Mouse (Mus musculus): Measurements from ENCODE around the gene Mid1.
"Not testable (repeated sequence)": the region's sequence is repeated elsewhere in the genome, so short reads cannot be mapped to it uniquely, and the experiment has no call there.

Mid1 gene

DNA sequence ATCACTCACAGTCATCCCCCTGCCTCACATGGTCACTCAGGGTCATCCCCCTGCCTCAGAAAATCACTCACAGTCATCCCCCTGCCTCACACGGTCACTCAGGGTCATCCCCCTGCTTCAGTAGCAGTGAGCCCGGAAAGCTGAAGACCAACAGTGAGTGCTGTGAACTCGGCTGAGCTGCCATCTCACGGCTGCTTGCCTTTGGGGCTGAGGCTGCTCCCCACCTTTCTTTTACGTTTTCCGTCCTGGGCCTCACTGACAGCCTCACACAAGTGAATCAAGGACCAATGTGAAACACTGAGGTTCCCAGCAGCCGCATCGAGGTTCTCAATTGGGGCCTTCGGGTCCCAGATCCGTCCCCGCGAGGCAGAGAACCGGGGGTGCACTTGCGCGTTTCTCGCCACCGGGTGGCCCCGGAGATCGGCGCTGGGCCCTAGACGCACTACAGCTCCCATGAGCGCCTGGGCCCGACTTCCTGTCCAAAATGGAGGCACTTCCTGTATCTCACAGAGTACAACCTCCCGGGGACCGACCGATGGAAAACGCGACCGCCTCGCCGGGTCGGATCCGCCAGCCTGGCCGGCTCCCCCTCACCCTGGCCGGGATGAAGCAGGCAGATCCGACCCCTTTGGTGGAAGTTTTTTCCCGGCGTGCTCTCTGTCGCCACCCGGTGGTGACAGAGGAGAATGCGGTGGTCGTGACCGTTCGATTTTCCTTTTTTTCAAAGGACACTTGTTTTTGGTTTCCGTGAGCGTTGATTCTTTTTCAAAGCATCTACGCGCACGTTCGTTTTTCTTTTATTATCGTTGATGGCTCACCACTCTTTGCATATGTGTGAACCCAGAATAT lies 301.7 kb downstream of the Mid1 start:
- peak; percentile 90 for DNase-seq (ENCODE audit: low read depth)

DNA sequence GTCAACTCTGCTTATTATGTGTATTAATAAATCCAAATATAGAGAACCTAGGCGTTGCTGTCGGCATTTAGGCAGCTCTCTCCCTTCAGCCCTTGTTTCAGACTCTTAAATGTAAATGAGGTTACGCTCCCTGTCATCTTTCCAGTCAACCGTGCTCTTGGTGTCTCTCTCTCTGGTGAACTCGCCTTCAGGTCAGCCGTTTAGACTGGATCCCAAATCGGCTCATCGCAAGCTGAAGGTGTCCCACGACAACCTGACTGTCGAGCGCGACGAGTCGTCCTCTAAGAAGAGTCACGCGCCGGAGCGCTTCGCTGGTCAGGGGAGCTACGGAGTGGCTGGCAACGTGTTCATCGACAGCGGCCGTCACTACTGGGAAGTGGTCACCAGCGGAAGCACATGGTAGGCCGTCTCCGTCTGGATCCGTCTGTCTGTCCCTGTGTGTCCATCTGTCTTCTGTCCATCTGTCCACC lies 302.4 kb downstream of the Mid1 start:
- DNase-seq (ENCODE audit: low read depth) = peak; percentile 45

DNA sequence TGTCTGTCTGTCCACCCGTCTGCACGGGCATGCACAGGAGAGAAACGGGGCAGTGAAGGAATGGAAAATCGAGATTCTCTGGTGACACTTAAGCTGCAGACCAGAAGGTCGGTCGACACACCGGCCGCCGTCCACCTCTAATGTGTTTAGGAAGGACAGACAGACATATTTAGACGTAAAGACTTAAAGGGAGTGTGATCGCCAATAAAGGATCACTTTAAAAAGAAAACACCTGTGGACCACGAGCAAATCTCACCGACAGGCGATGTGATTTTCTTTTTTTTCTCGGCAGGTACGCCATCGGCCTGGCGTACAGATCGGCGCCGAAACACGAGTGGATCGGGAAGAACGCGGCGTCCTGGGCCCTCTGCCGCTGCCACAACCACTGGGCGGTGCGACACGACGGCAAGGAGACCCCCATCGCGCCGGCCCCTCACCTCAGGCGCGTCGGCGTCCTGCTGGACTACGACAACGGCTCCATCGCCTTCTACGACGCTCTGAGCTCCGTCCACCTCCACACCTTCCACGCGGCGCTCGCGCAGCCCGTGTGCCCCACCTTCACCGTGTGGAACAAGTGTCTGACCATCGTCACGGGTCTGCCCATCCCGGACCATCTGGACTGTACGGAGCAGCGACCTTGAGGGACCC lies 303.7 kb downstream of the Mid1 start:
- DNase-seq (ENCODE audit: low read depth) = peak; percentile 24

DNA sequence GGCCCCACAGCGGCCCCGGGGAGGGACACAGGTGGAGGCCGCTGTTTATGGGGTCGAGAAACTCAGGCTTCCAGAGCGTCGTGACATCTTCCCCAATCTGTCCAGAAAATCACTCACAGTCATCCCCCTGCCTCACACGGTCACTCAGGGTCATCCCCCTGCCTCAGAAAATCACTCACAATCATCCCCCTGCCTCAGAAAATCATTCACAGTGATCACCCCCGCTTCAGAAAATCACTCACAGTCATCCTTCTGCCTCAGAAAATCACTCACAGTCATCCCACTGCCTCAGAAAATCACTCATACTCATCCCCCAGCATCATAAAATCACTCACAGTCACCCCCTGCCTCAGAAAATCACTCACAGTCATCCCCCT lies 304.2 kb downstream of the Mid1 start:
- DNase-seq (ENCODE audit: low read depth) = peak; percentile 35

DNA sequence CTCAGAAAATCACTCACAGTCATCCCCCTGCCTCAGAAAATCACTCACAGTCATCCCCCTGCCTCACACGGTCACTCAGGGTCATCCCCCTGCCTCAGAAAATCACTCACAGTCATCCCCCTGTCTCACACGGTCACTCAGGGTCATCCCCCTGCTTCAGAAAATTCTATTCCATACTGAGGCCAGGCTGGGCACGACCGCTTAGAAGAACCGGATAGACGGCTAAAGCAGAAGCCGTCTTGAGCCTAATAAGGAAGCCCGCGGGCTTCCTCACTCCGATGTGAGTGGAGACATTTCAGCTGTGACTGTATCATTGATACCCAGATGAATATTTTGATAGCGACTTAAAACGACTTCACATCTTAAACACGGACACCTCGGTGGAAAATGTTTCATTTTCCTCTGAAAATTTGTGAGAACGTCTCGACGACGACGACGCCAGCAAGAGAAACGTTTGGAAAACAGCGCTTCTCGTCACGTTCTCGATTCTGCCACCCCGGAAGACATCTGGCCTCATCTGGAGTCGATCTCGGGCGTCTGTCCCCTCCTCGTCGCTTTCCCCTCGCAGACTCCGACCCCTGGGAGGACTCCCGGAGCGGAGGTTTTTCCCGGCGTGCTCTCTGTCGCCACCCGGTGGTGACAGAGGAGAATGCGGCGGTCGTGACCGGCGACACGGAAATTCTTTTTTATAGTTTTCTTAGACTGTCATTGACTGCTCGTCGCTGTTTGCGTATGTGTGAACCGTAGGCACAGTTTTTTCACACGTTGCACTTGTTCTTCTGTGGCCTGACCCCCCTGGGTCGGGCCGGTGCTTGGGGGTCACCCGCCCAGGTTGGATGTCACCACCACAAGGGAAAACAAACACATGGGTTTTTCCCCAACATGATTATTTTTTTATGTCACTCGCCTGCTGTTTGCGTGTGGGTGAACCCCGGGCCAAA lies 305.0 kb downstream of the Mid1 start:
- DNase-seq (ENCODE audit: low read depth) = peak; percentile 73

DNA sequence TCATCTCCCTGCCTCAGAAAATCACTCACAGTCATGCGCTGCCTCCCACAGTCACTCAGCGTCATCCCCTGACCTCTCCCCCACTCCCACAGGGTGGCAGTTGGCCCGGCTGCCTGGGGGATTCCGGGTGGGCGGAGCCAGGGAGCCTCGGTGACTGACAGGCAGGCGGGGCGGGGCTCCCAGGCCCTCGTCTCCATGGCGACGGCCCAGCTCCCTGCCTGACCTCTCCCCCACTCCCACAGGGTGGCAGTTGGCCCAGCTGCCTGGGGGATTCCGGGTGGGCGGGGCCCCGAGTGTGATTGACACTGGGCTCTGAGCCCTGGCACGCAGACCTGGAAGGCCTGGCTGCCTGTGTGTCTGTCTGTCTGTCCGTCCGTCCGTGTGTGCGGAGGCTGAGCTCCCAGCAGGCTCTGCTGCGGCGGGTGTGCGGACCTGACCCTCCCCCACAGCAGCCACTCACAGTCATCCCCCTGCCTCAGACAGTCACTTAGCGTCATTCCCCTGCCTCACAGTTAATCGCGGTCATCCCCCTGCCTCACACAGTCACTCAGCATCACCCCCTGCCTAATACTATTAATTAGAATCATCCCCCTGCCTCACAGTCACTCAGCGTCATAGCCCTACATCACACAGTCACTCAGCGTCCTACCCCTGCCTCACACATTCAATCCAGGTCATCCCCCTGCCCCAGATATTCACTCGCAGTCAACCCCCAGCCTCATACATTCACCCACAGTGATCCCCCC lies 306.3 kb downstream of the Mid1 start:
- peak; percentile 100 for DNase-seq (ENCODE audit: low read depth)

DNA sequence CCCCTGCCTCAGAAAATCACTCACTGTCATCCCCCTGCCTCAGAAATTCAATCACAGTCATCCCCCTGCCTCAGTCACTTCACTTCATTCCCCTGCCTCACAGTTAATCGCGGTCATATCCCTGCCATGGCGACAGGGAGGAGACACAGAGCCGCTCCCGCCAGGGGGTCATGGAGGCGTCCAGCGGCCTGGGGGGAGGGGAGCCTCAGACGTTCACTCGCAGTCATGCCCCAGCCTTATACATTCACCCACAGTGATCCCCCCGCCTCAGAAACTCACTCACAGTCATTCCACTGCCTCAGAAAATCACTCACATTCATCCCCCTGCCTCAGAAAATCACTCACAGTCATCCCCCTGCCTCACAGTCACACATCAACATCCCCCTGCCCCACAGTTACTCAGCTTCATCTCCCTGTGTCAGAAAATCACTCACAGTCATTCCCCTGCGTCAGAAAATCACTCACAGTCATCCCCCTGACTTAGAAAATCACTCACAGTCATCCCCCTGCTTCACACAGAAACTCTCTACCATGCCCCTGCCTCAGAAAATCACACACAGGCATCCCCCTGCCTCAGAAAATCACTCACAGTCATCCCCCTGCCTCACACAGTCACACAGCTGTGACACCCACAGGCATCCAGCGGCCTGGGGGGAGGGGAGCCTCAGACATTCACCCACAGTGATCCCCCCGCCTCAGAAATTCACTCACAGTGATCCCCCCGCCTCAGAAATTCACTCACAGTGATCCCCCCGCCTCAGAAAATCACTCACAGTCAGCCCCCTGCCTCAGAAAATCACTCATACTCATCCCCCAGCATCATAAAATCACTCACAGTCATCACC lies 307.3 kb downstream of the Mid1 start:
- not testable (repeated sequence) for DNase-seq (ENCODE audit: low read depth)

DNA sequence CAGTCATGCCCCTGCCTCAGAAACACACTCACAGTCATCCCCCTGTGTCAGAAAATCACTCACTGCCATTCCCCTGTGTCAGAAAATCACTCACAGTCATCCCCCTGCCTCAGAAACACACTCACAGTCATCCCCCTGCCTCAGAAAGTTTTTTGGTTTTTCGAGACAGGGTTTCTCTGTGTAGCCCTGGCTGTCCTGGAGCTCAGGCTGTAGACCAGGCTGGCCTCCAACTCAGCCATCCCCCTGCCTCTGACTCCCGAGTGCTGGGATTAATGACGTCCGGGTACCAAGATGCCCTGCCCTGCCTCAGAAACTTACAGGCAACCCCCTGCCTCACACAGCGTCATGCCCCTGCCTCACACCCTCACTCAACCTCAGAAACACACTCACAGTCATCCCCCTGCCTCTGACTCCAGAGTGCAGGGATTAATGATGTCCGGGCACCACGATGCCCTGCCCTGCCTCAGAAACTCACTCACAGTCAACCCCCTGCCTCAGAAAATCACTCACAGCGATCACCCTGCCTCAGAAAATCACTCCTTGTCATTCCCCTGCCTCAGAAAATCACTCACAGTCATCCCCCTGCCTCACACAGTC lies 308.1 kb downstream of the Mid1 start:
- DNase-seq (ENCODE audit: low read depth) = not testable (repeated sequence)

DNA sequence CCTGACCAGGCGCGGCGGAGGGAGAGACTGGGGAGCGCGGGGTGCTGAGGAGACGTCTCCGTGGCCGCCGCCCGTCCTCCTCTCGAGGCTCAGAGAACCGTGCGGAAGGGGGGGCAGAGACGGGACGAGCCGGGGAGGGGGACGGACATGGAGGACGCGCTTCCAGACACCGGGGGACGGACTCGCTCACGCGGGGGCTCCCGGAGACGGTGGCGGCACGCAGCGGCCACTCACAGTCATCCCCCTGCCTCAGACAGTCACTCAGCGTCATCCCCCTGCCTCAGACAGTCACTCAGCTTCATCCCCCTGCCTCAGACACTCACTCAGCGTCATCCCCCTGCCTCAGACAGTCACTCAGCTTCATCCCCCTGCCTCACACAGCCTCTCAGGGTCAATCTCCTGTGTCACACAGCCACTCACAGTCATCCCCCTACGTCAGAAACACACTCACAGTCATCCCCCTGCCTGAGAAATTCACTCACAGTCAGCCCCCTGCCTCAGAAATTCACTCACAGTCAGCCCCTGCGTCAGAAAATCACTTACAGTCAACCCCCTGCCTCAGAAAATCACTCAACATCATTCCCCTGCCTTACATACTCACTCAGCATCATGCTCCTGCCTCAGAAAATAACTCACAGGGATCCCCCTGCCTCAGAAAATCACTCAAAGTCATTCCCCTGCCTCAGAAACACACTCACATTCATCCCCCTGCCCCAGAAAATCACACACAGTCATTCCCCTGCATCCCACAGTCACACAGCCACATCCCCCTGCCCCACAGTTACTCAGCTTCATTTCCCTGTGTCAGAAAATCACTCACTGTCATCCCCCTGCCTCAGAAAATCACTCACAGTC lies 309.2 kb downstream of the Mid1 start:
- not testable (repeated sequence) for DNase-seq (ENCODE audit: low read depth)

DNA sequence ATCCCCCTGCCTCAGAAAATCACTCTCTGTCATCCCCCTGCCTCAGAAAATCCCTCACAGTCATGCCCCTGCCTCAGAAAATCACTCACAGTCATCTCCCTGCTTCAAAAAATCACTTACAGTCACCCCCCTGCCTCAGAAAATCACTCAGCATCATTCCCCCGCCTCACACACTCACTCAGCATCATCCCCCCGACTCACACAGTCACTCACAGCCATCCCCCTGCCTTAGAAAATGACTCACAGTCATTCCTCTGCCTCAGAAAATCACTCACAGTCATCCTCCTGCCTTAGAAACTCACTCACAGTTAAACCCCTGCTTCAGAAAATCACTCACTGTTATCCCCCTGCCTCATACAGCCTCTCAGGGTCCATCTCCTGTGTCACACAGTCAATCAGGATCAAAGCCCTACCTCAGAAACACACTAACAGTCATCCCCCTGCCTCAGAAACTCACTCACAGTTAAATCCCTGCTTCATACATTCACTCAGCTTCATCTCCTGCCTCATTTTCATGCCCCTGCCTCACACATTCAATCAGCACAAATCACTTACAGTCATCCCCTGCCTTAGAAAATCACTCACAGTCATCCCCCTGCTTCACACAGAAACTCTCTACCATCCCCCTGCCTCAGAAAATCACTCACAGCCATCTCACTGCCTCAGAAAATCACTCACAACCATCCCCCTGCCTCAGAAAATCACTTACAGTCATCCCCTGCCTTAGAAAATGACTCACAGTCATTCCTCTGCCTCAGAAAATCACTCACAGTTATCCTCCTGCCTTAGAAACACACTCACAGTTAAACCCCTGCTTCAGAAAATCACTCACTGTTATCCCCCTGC lies 310.1 kb downstream of the Mid1 start:
- DNase-seq (ENCODE audit: low read depth) = not testable (repeated sequence)

DNA sequence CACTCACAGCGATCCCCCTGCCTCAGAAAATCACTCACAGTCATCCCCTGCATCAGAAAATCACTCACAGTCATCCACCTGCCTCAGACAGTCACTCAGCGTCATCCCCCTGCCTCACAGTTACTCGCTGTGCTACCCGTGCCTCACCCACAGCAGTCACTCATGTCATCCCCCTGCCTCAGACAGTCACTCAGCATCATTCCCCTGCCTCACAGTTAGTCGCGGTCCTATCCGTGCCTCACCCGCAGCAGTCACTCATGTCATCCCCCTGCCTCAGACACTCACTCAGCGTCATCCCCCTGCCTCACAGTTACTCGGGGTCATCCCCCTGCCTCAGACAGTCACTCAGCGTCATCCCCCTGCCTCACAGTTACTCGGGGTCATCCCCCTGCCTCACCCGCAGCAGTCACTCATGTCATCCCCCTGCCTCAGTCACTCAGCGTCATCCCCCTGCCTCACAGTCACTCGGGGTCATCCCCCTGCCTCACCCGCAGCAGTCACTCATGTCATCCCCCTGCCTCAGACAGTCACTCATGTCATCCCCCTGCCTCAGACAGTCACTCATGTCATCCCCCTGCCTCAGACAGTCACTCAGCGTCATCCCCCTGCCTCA lies 311.0 kb downstream of the Mid1 start:
- DNase-seq (ENCODE audit: low read depth) = not testable (repeated sequence)

DNA sequence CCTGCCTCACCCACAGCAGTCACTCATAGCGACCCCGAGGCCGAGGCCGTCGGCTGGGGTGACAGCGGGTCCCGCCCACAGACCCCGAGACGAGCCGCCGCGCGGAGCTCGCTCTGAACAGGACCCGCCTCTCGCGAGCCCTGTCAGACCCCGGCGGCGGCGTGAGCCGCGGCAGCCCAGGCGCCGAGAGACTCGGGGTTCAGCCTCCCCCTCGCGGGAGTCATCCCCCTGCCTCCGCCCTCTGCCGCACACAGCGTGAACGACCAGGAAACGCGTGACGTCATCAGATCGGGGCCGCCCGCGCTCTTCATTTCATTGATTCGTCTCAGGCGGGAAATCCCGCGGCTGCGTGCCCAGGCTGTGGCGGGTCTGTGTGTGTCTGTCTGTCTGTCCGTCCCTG lies 311.9 kb downstream of the Mid1 start:
- peak; percentile 100 for DNase-seq (ENCODE audit: low read depth)

DNA sequence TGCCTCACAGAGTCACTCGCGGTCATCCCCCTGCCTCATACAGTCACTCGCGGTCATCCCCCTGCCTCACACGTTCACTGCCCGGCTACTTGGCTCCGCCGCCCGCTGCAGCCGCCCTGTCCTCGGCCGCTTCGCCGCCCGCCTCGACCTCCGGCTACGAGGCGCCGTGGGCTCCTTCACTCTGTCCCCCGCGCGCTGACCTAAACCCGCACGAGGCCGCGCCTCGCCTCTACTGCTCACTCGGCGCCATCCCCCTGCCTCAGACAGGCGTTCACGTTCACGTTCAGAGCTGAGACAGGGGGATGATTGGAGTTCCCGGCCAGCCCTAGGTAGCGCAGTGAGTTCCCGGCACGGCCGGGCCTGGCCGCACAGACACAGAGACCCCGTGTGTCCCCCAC lies 312.5 kb downstream of the Mid1 start:
- not testable (repeated sequence) for DNase-seq (ENCODE audit: low read depth)

DNA sequence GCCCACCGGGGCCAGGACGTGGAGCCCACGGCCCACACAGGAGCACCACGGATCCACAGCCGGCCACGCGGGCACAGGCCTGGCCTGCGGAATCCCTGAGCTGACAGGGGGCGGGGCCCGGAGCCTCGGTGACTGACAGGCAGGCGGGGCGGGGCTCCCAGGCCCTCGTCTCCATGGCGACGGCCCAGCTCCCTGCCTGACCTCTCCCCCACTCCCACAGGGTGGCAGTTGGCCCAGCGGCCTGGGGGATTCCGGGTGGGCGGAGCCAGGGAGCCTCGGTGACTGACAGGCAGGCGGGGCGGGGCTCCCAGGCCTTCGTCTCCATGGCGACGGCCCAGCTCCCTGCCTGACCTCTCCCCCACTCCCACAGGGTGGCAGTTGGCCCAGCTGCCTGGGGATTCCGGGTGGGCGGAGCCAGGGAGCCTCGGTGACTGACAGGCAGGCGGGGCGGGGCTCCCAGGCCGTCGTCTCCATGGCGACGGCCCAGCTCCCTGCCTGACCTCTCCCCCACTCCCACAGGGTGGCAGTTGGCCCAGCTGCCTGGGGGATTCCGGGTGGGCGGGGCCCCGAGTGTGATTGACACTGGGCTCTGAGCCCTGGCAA lies 313.0 kb downstream of the Mid1 start:
- DNase-seq (ENCODE audit: low read depth) = peak; percentile 100

DNA sequence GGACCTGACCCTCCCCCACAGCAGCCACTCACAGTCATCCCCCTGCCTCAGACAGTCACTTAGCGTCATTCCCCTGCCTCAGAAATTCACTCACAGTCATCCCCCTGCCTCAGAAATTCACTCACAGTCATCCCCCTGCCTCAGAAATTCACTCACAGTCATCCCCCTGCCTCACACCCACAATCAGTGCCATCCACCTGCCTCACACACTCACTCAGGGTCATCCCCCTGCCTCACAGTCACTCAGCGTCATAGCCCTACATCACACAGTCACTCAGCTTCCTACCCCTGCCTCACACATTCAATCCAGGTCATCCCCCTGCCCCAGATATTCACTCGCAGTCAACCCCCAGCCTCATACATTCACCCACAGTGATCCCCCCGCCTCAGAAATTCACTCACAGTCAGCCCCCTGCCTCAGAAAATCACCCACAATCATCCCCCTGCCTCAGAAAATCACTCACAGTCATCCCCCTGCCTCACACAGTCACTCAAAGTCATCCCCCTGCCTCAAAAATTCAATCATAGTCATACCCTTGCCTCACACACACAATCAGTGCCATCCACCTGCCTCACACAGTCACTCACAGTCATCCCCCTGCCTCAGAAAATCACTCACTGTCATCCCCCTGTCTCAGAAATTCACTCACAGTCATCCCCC lies 313.7 kb downstream of the Mid1 start:
- DNase-seq (ENCODE audit: low read depth) = not testable (repeated sequence)

DNA sequence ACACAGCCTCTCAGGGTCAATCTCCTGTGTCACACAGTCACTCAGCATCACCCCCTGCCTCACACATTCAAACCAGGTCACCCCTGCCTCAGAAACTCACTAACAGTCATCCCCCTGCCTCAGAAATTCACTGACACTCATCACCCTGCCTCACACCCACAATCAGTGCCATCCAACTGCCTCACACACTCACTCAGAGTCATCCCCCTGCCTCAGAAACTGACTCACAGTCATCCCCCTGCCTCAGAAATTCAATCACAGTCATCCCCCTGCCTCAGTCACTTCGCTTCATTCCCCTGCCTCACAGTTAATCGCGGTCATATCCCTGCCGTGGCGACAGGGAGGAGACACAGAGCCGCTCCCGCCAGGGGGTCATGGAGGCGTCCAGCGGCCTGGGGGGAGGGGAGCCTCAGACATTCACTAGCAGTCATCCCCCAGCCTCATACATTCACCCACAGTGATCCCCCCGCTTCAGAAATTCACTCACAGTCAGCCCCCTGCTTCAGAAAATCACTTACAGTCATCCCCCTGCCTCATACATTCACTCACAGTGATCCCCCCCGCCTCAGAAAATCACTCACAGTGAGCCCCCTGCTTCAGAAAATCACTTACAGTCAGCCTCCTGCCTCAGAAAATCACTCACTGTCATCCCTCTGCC lies 314.4 kb downstream of the Mid1 start:
- not testable (repeated sequence) for DNase-seq (ENCODE audit: low read depth)

Data from c-Kit-positive CD71-negative TER-119-negative erythroid progenitor cells, embryonic 14.5 days (primary cell).